Mouse (Mus musculus) urinary bladder, postnatal 0 days (tissue): ENCODE measurements around the gene Adam21. TPM values are rescaled to one million over a fixed set of nuclear protein-coding genes. Genes with fewer than 3 reads are reported as not detected.

ENCODE experiments used
- polyA plus RNA-seq: library from polyadenylated mRNA; unstranded; fragments of >200 nt; fragmentation: Nextera tagmentation; extraction: Ambion mirVana; gene quantifications from 2 replicates; pipeline ENCODE4 v1.2.1, GENCODE M21; 2015

The Adam21 gene
- polyA plus RNA-seq, result 0.05 and 0.07 TPM in 2 replicates

DNA sequence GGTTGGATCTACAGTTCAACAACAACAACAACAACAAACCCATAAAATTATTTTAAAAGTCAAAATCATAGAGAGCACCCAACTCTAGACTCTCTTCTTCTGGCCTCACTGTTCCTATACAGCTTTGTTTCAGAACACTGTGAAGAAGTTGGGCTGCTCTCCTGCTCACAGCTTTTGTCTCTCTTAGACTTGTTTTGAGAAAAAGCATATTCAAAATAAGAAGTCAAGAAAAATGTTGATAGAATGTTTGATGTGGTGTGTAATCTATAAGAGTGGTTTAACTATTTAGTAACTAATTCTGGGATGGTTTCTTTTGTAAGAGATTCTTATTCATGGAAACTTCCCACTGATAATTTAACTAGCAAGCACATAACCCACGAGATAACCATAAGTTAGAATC, at the start of gene Adam21:
Gene Adam21 (minus strand): TSS at position 101 of the 400 bp plus-strand sequence.

GRCm38 (mm10) chr12:81594902-81595671, 26.8 kb upstream of the Adam21 start, which contains the start of gene Med6:
TSS of gene Med6 (minus strand) at chr12:81595008.

GRCm38 (mm10) chr12:81532316-81533028, 35.8 kb downstream of the Adam21 start, which contains the start of the genes Gm20498 and Synj2bp:
TSS of gene Gm20498 (minus strand) at chr12:81532905.
TSS of gene Synj2bp (minus strand) at chr12:81532911.

Other genes starting within 250 kb of the Adam21 start
- 0.13 and 0.14 TPM in 2 replicates for gene Slc8a3, start 235.3 kb downstream of the Adam21 start, polyA plus RNA-seq
- gene Gm4787, start 189.0 kb downstream of the Adam21 start, polyA plus RNA-seq, result 0.14 and 0.16 TPM in 2 replicates
- gene Adam4, start 146.5 kb downstream of the Adam21 start, polyA plus RNA-seq, result 0.14 and 0.27 TPM in 2 replicates
- gene Cox16, start 83.3 kb downstream of the Adam21 start, polyA plus RNA-seq, result 133 and 141 TPM in 2 replicates
- 14.7 and 21.3 TPM in 2 replicates for gene Gm20498, start 35.6 kb downstream of the Adam21 start, polyA plus RNA-seq
- 25.7 and 29.2 TPM in 2 replicates for gene Synj2bp, start 35.6 kb downstream of the Adam21 start, polyA plus RNA-seq
- gene Med6, start 26.5 kb upstream of the Adam21 start, polyA plus RNA-seq, result 35.2 and 39.1 TPM in 2 replicates
- gene Ttc9, start 62.8 kb upstream of the Adam21 start, polyA plus RNA-seq, result 6.1 and 6.8 TPM in 2 replicates
- gene Map3k9, start 212.7 kb upstream of the Adam21 start, polyA plus RNA-seq, result 1.2 TPM in 2 replicates